Mouse (Mus musculus): ENCODE measurements around the gene Lpar1. TPM values are rescaled to one million over a fixed set of nuclear protein-coding genes. Genes with fewer than 3 reads are reported as not detected.

Gene Lpar1
- polyA plus RNA-seq, 1 experiment: 53.6 TPM

GRCm38 (mm10) chr4:58533519-58533918 lies 20.2 kb downstream of the Lpar1 start:
- no peak for DNase-seq
- H3K4me1 ChIP-seq (ENCODE audit: control insufficient read depth, insufficient read depth, low read length): no peaks in the 10 kb centered on the region
- H3K27ac ChIP-seq (ENCODE audit: insufficient read depth, low read length): no peak overlapping the region
- no peak overlapping the region for H3K4me3 ChIP-seq (replicated peaks; ENCODE audit: insufficient read depth, low read depth, low read length)
- 37% methylated on average over 3 of the region's 3 CpGs for WGBS
- H3K27me3 ChIP-seq (ENCODE audit: control insufficient read depth, insufficient read depth, low read length): no peaks in the 10 kb centered on the region
- TF ChIP-seq CTCF (IDR thresholded peaks at IDR 0.05; ENCODE audit: borderline replicate concordance, insufficient read depth, low read depth, low read length) (no peak), POLR2A (IDR thresholded peaks at IDR 0.05; ENCODE audit: borderline replicate concordance, insufficient read depth, low read length) (no peak)

GRCm38 (mm10) chr4:58532326-58532725 lies 21.4 kb downstream of the Lpar1 start:
- H3K4me1 ChIP-seq (ENCODE audit: control insufficient read depth, insufficient read depth, low read length): no peaks in the 10 kb centered on the region
- no peak for DNase-seq
- TF ChIP-seq POLR2A (IDR thresholded peaks at IDR 0.05; ENCODE audit: borderline replicate concordance, insufficient read depth, low read length) (no peak), CTCF (IDR thresholded peaks at IDR 0.05; ENCODE audit: borderline replicate concordance, insufficient read depth, low read depth, low read length) (no peak)
- H3K27me3 ChIP-seq (ENCODE audit: control insufficient read depth, insufficient read depth, low read length): no peaks in the 10 kb centered on the region
- H3K27ac ChIP-seq (ENCODE audit: insufficient read depth, low read length): no peak overlapping the region
- 82% methylated on average over 3 of the region's 3 CpGs for WGBS
- H3K4me3 ChIP-seq (replicated peaks; ENCODE audit: insufficient read depth, low read depth, low read length): no peak overlapping the region

DNA sequence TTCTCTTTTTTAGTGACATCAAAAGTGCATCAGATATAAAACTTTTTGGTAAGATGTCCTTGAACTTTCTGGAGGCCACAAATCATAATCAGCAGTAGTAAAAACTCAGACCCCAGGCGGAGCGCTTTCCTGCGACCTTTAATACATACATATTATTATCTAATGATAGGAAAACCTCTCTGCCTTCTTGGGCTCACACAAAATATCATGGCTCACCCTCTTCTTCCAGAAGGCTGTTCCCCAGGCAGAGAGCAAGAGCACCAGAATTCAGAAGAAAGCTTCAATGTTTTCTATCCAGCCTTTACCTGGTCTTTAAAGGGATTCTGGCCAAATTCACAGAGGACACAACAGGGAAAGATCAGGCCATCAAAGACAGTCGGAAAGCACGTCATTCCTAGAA lies 23.0 kb downstream of the Lpar1 start:
- TF ChIP-seq POLR2A (IDR thresholded peaks at IDR 0.05; ENCODE audit: borderline replicate concordance, insufficient read depth, low read length) (no peak), CTCF (IDR thresholded peaks at IDR 0.05; ENCODE audit: borderline replicate concordance, insufficient read depth, low read depth, low read length) (no peak)
- Histone ChIP-seq H3K4me3 (replicated peaks; ENCODE audit: insufficient read depth, low read depth, low read length) (no peak overlapping the region), H3K4me1 (ENCODE audit: control insufficient read depth, insufficient read depth, low read length) (no peaks in the 10 kb centered on the region), H3K27ac (ENCODE audit: insufficient read depth, low read length) (no peak overlapping the region), H3K27me3 (ENCODE audit: control insufficient read depth, insufficient read depth, low read length) (no peaks in the 10 kb centered on the region)
- 92% methylated on average over 5 of the region's 5 CpGs for WGBS
- no peak for DNase-seq

DNA sequence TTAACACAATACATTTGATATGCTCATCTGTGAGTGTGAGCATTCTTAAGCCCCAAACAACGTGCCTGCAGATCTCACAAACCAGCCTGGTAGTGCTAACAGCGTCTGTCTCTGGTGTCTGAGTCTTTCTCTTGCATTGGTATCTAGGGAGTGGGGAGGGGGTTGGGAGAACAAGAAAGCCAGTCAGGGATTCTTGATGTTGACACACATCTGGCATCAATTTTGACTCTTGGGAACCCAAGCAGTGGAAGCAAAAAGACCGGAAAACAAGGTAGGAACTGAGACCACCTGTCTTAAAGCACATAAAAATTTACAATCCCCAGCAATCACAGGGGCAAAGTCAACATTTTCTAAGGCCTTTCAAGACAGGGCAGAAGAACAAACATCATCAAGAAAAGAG lies 23.4 kb downstream of the Lpar1 start:
- TF ChIP-seq CTCF (IDR thresholded peaks at IDR 0.05; ENCODE audit: borderline replicate concordance, insufficient read depth, low read depth, low read length): no peak
- TF ChIP-seq POLR2A (IDR thresholded peaks at IDR 0.05; ENCODE audit: borderline replicate concordance, insufficient read depth, low read length): no peak
- WGBS: 67% methylated on average over 3 of the region's 3 CpGs
- no peak overlapping the region for H3K27ac ChIP-seq (ENCODE audit: insufficient read depth, low read length)

DNA sequence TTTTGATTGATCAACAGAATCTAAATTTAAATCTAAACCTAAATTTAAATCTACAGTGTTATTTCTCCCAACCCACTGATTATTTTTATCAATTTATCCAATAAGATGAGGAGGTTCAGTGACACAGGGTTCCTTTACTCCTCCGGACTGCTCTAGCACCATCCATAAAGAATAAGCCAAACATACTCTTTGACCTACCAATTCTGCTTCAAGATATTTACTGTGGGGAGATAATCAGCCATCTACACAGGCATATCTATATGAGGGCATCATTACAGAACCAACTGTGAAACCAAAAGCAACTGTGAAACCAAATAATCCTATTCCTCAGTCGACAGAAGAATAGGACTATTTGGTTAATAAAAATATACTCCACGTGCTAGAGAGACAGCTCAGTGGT lies 25.8 kb downstream of the Lpar1 start:
- no peak for TF ChIP-seq POLR2A (IDR thresholded peaks at IDR 0.05; ENCODE audit: borderline replicate concordance, insufficient read depth, low read length)
- no peak for TF ChIP-seq CTCF (IDR thresholded peaks at IDR 0.05; ENCODE audit: borderline replicate concordance, insufficient read depth, low read depth, low read length)
- 90% methylated on average over 3 of the region's 3 CpGs for WGBS

More for the DNA sequence above, 23.4 kb downstream of the Lpar1 start:
- DNase-seq: no peak
- Histone ChIP-seq H3K4me3 (replicated peaks; ENCODE audit: insufficient read depth, low read depth, low read length) (no peak overlapping the region), H3K4me1 (ENCODE audit: control insufficient read depth, insufficient read depth, low read length) (no peaks in the 10 kb centered on the region), H3K27me3 (ENCODE audit: control insufficient read depth, insufficient read depth, low read length) (no peaks in the 10 kb centered on the region)

GRCm38 (mm10) chr4:58521137-58521536 lies 32.6 kb downstream of the Lpar1 start:
- no peak overlapping the region for H3K27ac ChIP-seq (ENCODE audit: insufficient read depth, low read length)
- H3K4me3 ChIP-seq (replicated peaks; ENCODE audit: insufficient read depth, low read depth, low read length): no peak overlapping the region
- WGBS: 85% methylated on average over 8 of the region's 8 CpGs
- TF ChIP-seq CTCF (IDR thresholded peaks at IDR 0.05; ENCODE audit: borderline replicate concordance, insufficient read depth, low read depth, low read length): no peak
- no peak for TF ChIP-seq POLR2A (IDR thresholded peaks at IDR 0.05; ENCODE audit: borderline replicate concordance, insufficient read depth, low read length)
- no peak for DNase-seq
- H3K4me1 ChIP-seq (ENCODE audit: control insufficient read depth, insufficient read depth, low read length): no peaks in the 10 kb centered on the region
- H3K27me3 ChIP-seq (ENCODE audit: control insufficient read depth, insufficient read depth, low read length): no peaks in the 10 kb centered on the region

More for the DNA sequence above, 25.8 kb downstream of the Lpar1 start:
- DNase-seq: no peak
- no peak overlapping the region for H3K27ac ChIP-seq (ENCODE audit: insufficient read depth, low read length)
- H3K4me3 ChIP-seq (replicated peaks; ENCODE audit: insufficient read depth, low read depth, low read length): no peak overlapping the region
- H3K27me3 ChIP-seq (ENCODE audit: control insufficient read depth, insufficient read depth, low read length): no peaks in the 10 kb centered on the region
- H3K4me1 ChIP-seq (ENCODE audit: control insufficient read depth, insufficient read depth, low read length): no peaks in the 10 kb centered on the region

GRCm38 (mm10) chr4:58520531-58520930 lies 33.2 kb downstream of the Lpar1 start:
- WGBS: 89% methylated on average over 5 of the region's 5 CpGs
- Histone ChIP-seq H3K4me1 (ENCODE audit: control insufficient read depth, insufficient read depth, low read length) (no peaks in the 10 kb centered on the region), H3K27ac (ENCODE audit: insufficient read depth, low read length) (no peak overlapping the region), H3K27me3 (ENCODE audit: control insufficient read depth, insufficient read depth, low read length) (no peaks in the 10 kb centered on the region), H3K4me3 (replicated peaks; ENCODE audit: insufficient read depth, low read depth, low read length) (no peak overlapping the region)
- DNase-seq: no peak
- no peak for TF ChIP-seq POLR2A (IDR thresholded peaks at IDR 0.05; ENCODE audit: borderline replicate concordance, insufficient read depth, low read length)
- TF ChIP-seq CTCF (IDR thresholded peaks at IDR 0.05; ENCODE audit: borderline replicate concordance, insufficient read depth, low read depth, low read length): no peak

GRCm38 (mm10) chr4:58519891-58520290 lies 33.8 kb downstream of the Lpar1 start:
- H3K27me3 ChIP-seq (ENCODE audit: control insufficient read depth, insufficient read depth, low read length): no peaks in the 10 kb centered on the region
- TF ChIP-seq POLR2A (IDR thresholded peaks at IDR 0.05; ENCODE audit: borderline replicate concordance, insufficient read depth, low read length): no peak
- TF ChIP-seq CTCF (IDR thresholded peaks at IDR 0.05; ENCODE audit: borderline replicate concordance, insufficient read depth, low read depth, low read length): no peak
- WGBS: 87% methylated on average over 4 of the region's 4 CpGs
- H3K27ac ChIP-seq (ENCODE audit: insufficient read depth, low read length): no peak overlapping the region
- no peak overlapping the region for H3K4me3 ChIP-seq (replicated peaks; ENCODE audit: insufficient read depth, low read depth, low read length)
- DNase-seq: no peak
- H3K4me1 ChIP-seq (ENCODE audit: control insufficient read depth, insufficient read depth, low read length): no peaks in the 10 kb centered on the region

All from cerebellum, adult 2 months (tissue).